Mouse (Mus musculus) lung, adult 2 months (tissue): ENCODE results near the gene Phf13.

Experiments used
- CTCF ChIP-seq: fragments of 200-500 bp; IDR thresholded peaks from 2 replicates; pipeline ENCODE4 v1.5.1; 2011; ENCODE audit warnings: mild to moderate bottlenecking, low read length, control low read depth; ENCODE audit not compliant: insufficient read depth
- POLR2A ChIP-seq: fragments of 200-500 bp; IDR thresholded peaks from 2 replicates; pipeline ENCODE4 v1.6.1; 2011; ENCODE audit warnings: low read depth, mild to moderate bottlenecking, control low read depth, low read length, borderline replicate concordance; ENCODE audit errors: extremely low read depth

DNA sequence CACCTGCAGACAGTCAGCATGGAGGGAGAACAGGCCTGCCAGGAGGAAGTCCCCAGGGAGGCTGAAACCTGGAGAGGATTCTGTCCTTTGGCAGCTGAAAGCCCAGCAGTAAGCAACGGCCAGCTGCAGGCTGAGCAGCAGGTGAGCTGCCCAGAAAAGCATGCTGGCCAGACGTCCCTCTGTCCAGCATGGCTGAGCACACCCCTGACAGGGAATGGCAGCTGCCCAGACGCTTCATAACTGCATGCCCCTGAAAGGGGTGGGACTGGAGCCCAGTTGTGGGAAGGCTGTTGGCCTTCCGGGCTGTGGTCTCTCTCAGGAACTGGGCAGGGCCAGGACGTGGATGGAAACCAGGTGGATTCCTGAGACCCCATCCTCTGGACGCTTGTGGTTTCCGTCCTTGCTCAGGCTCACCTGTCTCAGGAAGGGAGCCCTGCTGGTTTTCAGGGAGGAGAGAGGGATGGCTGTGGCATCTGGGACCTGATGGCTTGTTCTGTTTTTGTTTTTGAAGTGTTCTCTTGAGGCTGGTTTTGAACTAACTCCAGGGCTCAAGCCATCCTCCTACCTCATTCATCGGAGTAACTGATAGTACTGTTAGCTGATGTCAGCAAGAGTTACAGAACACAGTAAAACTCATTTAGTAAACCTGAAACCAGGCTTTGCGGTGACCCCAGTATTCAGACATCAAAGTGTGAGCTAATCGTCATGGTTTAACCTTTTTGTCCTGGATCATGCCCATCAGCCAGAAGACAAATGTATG, 42.3 kb upstream of the Phf13 start, which contains the start of gene Tas1r1:
- TF ChIP-seq CTCF (no peak), POLR2A (no peak)
